Mouse (Mus musculus) bone marrow macrophage, adult 2 months (primary cell): ENCODE measurements around the gene Mysm1.

ENCODE experiments used
- CTCF ChIP-seq: IDR thresholded peaks from 2 replicates; pipeline ENCODE4 v1.5.1; 2012; ENCODE audit warnings: low read depth, mild to moderate bottlenecking, low read length, moderate library complexity
- POLR2A ChIP-seq: IDR thresholded peaks from 2 replicates; pipeline ENCODE4 v1.6.1; 2012; ENCODE audit warnings: mild to moderate bottlenecking, low read depth, low read length, borderline replicate concordance

DNA sequence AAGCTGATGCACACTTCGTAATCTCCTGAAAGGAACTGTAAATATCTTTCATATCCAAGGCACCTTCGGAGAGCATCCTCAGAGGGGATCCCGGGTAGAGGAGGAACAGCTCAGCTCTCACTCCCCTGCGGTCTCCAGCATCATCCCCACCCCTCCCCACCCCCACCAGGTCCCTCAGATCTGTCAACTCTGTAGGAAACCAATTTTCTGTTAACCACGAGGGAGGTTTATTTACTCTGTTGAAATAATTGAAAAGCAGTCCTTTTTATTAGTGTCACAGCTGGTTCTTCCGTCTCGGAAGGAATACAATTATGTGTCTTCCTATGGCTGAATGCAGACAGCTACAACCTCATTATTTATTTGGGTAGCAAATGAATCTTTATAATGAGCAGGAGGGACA lies 39.3 kb upstream of the Mysm1 start:
- TF ChIP-seq CTCF, result no peak
- TF ChIP-seq POLR2A, result no peak
